Mouse (Mus musculus) CH12.LX (cell line): ENCODE results near the gene 9930022D16Rik. TPM values are rescaled to one million over a fixed set of nuclear protein-coding genes. Genes with fewer than 3 reads are reported as not detected.
A peak's percentile ranks its signal among the peaks of the same experiment; 100 is the strongest.

Experiments used
- DNase-seq: peaks from one replicate; pipeline ENCODE4 v3.0.0-alpha.2; 2013; ENCODE audit errors: extremely low read depth
- H3K27ac ChIP-seq: 2 replicates; pipeline ENCODE4 v1.5.1; 2012; ENCODE audit warnings: low read depth, mild to moderate bottlenecking, control low read depth, moderate library complexity; ENCODE audit not compliant: insufficient read depth
- H3K27me3 ChIP-seq: replicated peaks from 2 replicates; pipeline ENCODE3; 2012; ENCODE audit warnings: inconsistent platforms
- H3K36me3 ChIP-seq, 2 experiments: replicated peaks in 1 of 2; 2 replicates each; pipeline versions ENCODE3 to v1.6.1; 2012; ENCODE audit warnings: inconsistent platforms in 1 of 2, low read length in 1 of 2, mild to moderate bottlenecking in 1 of 2, mixed read lengths in 1 of 2, moderate library complexity in 1 of 2; ENCODE audit not compliant: control insufficient read depth in 1 of 2, insufficient read depth in 1 of 2
- H3K4me1 ChIP-seq, 2 experiments: 2 replicates each; pipeline ENCODE4 v1.6.1; 2012; ENCODE audit warnings: inconsistent platforms in 1 of 2, moderate library complexity in 1 of 2; ENCODE audit not compliant: insufficient read depth in 2 of 2, control insufficient read depth in 1 of 2
- H3K4me2 ChIP-seq: 2 replicates; pipeline ENCODE4 v1.6.1; 2012; ENCODE audit warnings: low read depth, mild to moderate bottlenecking, control low read depth; ENCODE audit not compliant: poor library complexity, insufficient read depth, severe bottlenecking
- H3K4me3 ChIP-seq, 3 experiments: fragments of 150-350 bp in 1 of 3; sonication (generic) in 1 of 3; replicated peaks in 1 of 3; 2 replicates each; pipeline versions ENCODE3 to v1.5.1; 2011 to 2012; ENCODE audit warnings: low read depth in 2 of 3, low read length in 2 of 3, mild to moderate bottlenecking in 2 of 3, moderate library complexity in 2 of 3, control low read depth in 1 of 3, improper control_type of control experiment in 1 of 3, inconsistent platforms in 1 of 3, mixed read lengths in 1 of 3; ENCODE audit not compliant: poor library complexity in 1 of 3
- H3K79me2 ChIP-seq: replicated peaks from 2 replicates; pipeline ENCODE4 v1.6.1; 2012; ENCODE audit warnings: mild to moderate bottlenecking, moderate library complexity; ENCODE audit not compliant: control insufficient read depth, poor library complexity, insufficient read depth, severe bottlenecking; ENCODE audit errors: extremely low read depth
- H3K9ac ChIP-seq: 2 replicates; pipeline ENCODE4 v1.6.1; 2012; ENCODE audit warnings: low read depth, mild to moderate bottlenecking, control low read depth, moderate library complexity; ENCODE audit not compliant: insufficient read depth
- H3K9me3 ChIP-seq: replicated peaks from 2 replicates; pipeline ENCODE3; 2012; ENCODE audit warnings: low read length, inconsistent platforms, mixed read lengths
- CHD2 ChIP-seq: IDR thresholded peaks from 2 replicates; pipeline ENCODE4 v1.6.1; 2011; ENCODE audit warnings: low read length, improper control_type of control experiment
- ETS1 ChIP-seq: conservative IDR thresholded peaks from 2 replicates; pipeline ENCODE4 v1.6.1; 2012; ENCODE audit warnings: low read depth, mild to moderate bottlenecking, inconsistent platforms, low read length, improper control_type of control experiment, moderate library complexity
- GABPA ChIP-seq: IDR thresholded peaks from 2 replicates; pipeline ENCODE4 v1.6.1; 2012; ENCODE audit warnings: low read depth, low read length, improper control_type of control experiment, inconsistent platforms; ENCODE audit not compliant: insufficient replicate concordance
- JUND ChIP-seq: conservative IDR thresholded peaks from 2 replicates; pipeline ENCODE4 v1.6.1; 2011; ENCODE audit warnings: low read depth, low read length, improper control_type of control experiment
- KAT2A ChIP-seq: IDR thresholded peaks from 2 replicates; pipeline ENCODE4 v1.6.1; 2012; ENCODE audit warnings: low read length, improper control_type of control experiment, inconsistent platforms; ENCODE audit not compliant: insufficient replicate concordance
- MAFK ChIP-seq: IDR thresholded peaks from 2 replicates; pipeline ENCODE4 v1.6.1; 2011; ENCODE audit warnings: low read length, improper control_type of control experiment; ENCODE audit not compliant: insufficient replicate concordance
- PAX5 ChIP-seq: IDR thresholded peaks from 2 replicates; pipeline ENCODE4 v1.6.1; 2012; ENCODE audit warnings: low read length, inconsistent platforms, mixed read lengths
- RCOR1 ChIP-seq: conservative IDR thresholded peaks from 2 replicates; pipeline ENCODE4 v1.6.1; 2012; ENCODE audit warnings: low read depth, mild to moderate bottlenecking, inconsistent platforms, low read length, improper control_type of control experiment
- TCF12 ChIP-seq: IDR thresholded peaks from 2 replicates; pipeline ENCODE4 v1.6.1; 2014; ENCODE audit warnings: low read depth, mild to moderate bottlenecking, inconsistent platforms, low read length, improper control_type of control experiment
- USF1 ChIP-seq: IDR thresholded peaks from 2 replicates; pipeline ENCODE4 v1.6.1; 2014; ENCODE audit warnings: low read depth, mild to moderate bottlenecking, inconsistent platforms, low read length, improper control_type of control experiment
- ZKSCAN1 ChIP-seq: IDR thresholded peaks from 2 replicates; pipeline ENCODE4 v1.6.1; 2012; ENCODE audit warnings: low read depth, inconsistent platforms, low read length, improper control_type of control experiment, borderline replicate concordance
- ZMIZ1 ChIP-seq: IDR thresholded peaks from 2 replicates; pipeline ENCODE4 v1.6.1; 2012; ENCODE audit warnings: low read depth, mild to moderate bottlenecking, inconsistent platforms, low read length, improper control_type of control experiment
- dilution Hi-C: fragments of 300-500 bp; cut with MboI; formaldehyde crosslinking; loops from 2 replicates; pipeline ENCODE4 v1.14.3; 2020; ENCODE audit warnings: low sequenced_read_pairs; ENCODE audit not compliant: extremely low pct_unique_long_range_greater_than_20kb, extremely low pct_ligation_motif_present
- in situ Hi-C: fragments of 300-500 bp; cut with MboI; formaldehyde crosslinking; loops from 3 replicates; pipeline ENCODE4 v1.14.3; 2019; ENCODE audit warnings: low sequenced_read_pairs, low pct_ligation_motif_present, low pct_unique_long_range_greater_than_20kb, mixed read lengths
- polyA plus RNA-seq: library from polyadenylated mRNA; unstranded; fragments of >175 nt; gene quantifications from 2 replicates; pipeline ENCODE4 v1.2.1, GENCODE M21; 2012; ENCODE audit warnings: low read depth; ENCODE audit not compliant: insufficient read length
- total RNA-seq, 2 experiments: library from RNA; depleted of rRNA; stranded (reverse); fragments of 300-350 nt in 1 of 2; fragments of >200 nt in 1 of 2; gene quantifications; 2 replicates each; pipeline ENCODE4 v1.2.3; 2012 to 2014

9930022D16Rik gene
- total and polyA plus RNA-seq, 3 experiments, result 0.08 TPM; not detected in 1

- TF ChIP-seq USF1 (no peak), ZMIZ1 (no peak), KAT2A (no peak), PAX5 (no peak), CHD2 (no peak), TCF12 (peak; percentile 57; the same call in 1 of the 2 replicates)
Observed at GRCm38 (mm10) chr11:109380662-109381061, 33.1 kb upstream of the 9930022D16Rik start (continued).

- Histone ChIP-seq H3K27ac (no peak overlapping the region), H3K4me2 (no peak overlapping the region), H3K4me1 (peaks cover 4 to 65% of the 10 kb centered on the region in 2 experiments; a peak in 3 of 4 replicates), H3K79me2 (peaks cover 24% of the 10 kb centered on the region), H3K36me3 (peaks cover 2 to 49% of the 10 kb centered on the region in 2 experiments), H3K9me3 (no peaks in the 10 kb centered on the region), H3K9ac (no peak overlapping the region), H3K4me3 (no peak overlapping the region), H3K27me3 (no peaks in the 10 kb centered on the region)
- no peak for DNase-seq
- dilution Hi-C loops (no loop called here), in situ Hi-C loops (no loop called here)
- TF ChIP-seq GABPA, result no peak
Observed at GRCm38 (mm10) chr11:109385296-109385695, 28.4 kb upstream of the 9930022D16Rik start.

- in situ Hi-C loops (no loop called here), dilution Hi-C loops (no loop called here)
- Histone ChIP-seq H3K9ac (no peak overlapping the region), H3K27me3 (no peaks in the 10 kb centered on the region), H3K36me3 (peaks cover 4 to 57% of the 10 kb centered on the region in 2 experiments), H3K27ac (no peak overlapping the region), H3K4me2 (no peak overlapping the region), H3K9me3 (no peaks in the 10 kb centered on the region), H3K79me2 (peaks cover 14% of the 10 kb centered on the region), H3K4me1 (peaks cover 2 to 71% of the 10 kb centered on the region in 2 experiments; a peak in 2 of 4 replicates), H3K4me3 (no peak overlapping the region)
- TF ChIP-seq CHD2, result no peak
- no peak for TF ChIP-seq RCOR1
- TF ChIP-seq ETS1, result no peak
- no peak for TF ChIP-seq ZKSCAN1
- TF ChIP-seq JUND, result no peak
- no peak for TF ChIP-seq MAFK
- DNase-seq, result no peak
Observed at GRCm38 (mm10) chr11:109389046-109389445, 24.7 kb upstream of the 9930022D16Rik start.
